In genomic region chr16:21188345-21188744, GRCm38 (mm10) we compare ENCODE assay signal across 18 mouse cellular contexts. TPM values are rescaled to one million over a fixed set of nuclear protein-coding genes. Genes with fewer than 3 reads are reported as not detected.
DNase-seq lines count a peak whose midpoint lies in the region; ATAC-seq and TF ChIP-seq lines count a peak whose summit lies in the region.
"Had no signal": no experiment of that assay in that cellular context is flagged by ENCODE, and none has a peak within 500 bp of the region (broad histone marks: within the 10 kb centered on the region; RNA-seq: fewer than 3 reads in every experiment).

No protein-coding gene starts in this region.

- H3K27ac ChIP-seq in gastrocnemius, adult 2 months, result no peak overlapping the region
- H3K27ac ChIP-seq in liver, embryonic 11.5 days (ENCODE audit: low read depth, low read length), result no peak overlapping the region
- H3K27ac ChIP-seq in liver, embryonic 12.5 days, result no peak overlapping the region
- H3K27ac ChIP-seq: forebrain, embryonic 12.5 days; heart, embryonic 10.5 days; liver, embryonic 15.5 days; macrophage had no signal

- intact Hi-C loops in gastrocnemius, adult 2 months (cut with DNase I), result no loop called here

- no peak overlapping the region for H3K9ac ChIP-seq in liver, embryonic 11.5 days (ENCODE audit: low read depth, low read length)
- H3K9ac ChIP-seq in liver, embryonic 12.5 days, result no peak overlapping the region
- H3K9ac ChIP-seq: forebrain, embryonic 12.5 days; liver, embryonic 15.5 days had no signal

- no peaks in the 10 kb centered on the region for H3K9me3 ChIP-seq in liver, embryonic 11.5 days (ENCODE audit: control insufficient read depth, low read length)
- H3K9me3 ChIP-seq in liver, embryonic 12.5 days (replicated peaks), result no peaks in the 10 kb centered on the region
- H3K9me3 ChIP-seq: forebrain, embryonic 12.5 days; heart, embryonic 10.5 days; liver, embryonic 15.5 days had no signal

- CTCF ChIA-PET in Patski (lab: Charles Lee), result no interaction called here

- no peak overlapping the region for H3K4me3 ChIP-seq in gastrocnemius, adult 2 months
- H3K4me3 ChIP-seq in liver, embryonic 11.5 days (ENCODE audit: low read depth, low read length), result no peak overlapping the region
- H3K4me3 ChIP-seq in liver, embryonic 12.5 days, result no peak overlapping the region
- H3K4me3 ChIP-seq: forebrain, embryonic 12.5 days; heart, embryonic 10.5 days; liver, embryonic 15.5 days had no signal

- no peaks in the 10 kb centered on the region for H3K4me1 ChIP-seq in liver, embryonic 11.5 days (replicated peaks; ENCODE audit: control insufficient read depth, insufficient read depth, low read length)
- no peaks in the 10 kb centered on the region for H3K4me1 ChIP-seq in liver, embryonic 12.5 days
- H3K4me1 ChIP-seq: heart, embryonic 10.5 days; liver, embryonic 15.5 days had no signal

- in situ Hi-C loops in Patski (cut with MboI; ENCODE audit: low pct_unique_long_range_greater_than_20kb), result loop anchor here (10.0 kb wide), 2 partner anchors 274 to 384 kb away; no protein-coding TSS in a partner anchor

- TF ChIP-seq CTCF in gastrocnemius, adult 2 months (IDR thresholded peaks at IDR 0.05), result peak; percentile 19; the same call in 1 of the 2 replicates
- TF ChIP-seq CTCF in Patski (IDR thresholded peaks at IDR 0.05), result peak; percentile 52

- no peak for ATAC-seq in liver, embryonic 11.5 days (replicated peaks; ENCODE audit: low FRiP score)
- ATAC-seq in liver, embryonic 12.5 days, result no peak
- no peak for ATAC-seq in Patski

- H3K36me3 ChIP-seq in liver, embryonic 11.5 days (ENCODE audit: control insufficient read depth, insufficient read depth, low read length), result no peaks in the 10 kb centered on the region
- no peaks in the 10 kb centered on the region for H3K36me3 ChIP-seq in liver, embryonic 12.5 days
- H3K36me3 ChIP-seq: forebrain, embryonic 12.5 days; heart, embryonic 10.5 days; liver, embryonic 15.5 days had no signal

- no peak for DNase-seq in gastrocnemius, adult 2 months
- no peak for DNase-seq in gastrocnemius, postnatal 10 days
- DNase-seq in liver, embryonic 11.5 days (ENCODE audit: low spot score), result peak; percentile 15
- DNase-seq in A20 (ENCODE audit: low read depth, low spot score) (peak; percentile 14), Patski (ENCODE audit: low read depth, low spot score) (no peak)
- DNase-seq in spleen, postnatal 4 days (ENCODE audit: low spot score in 2 of 2), result no peak
- no peak for DNase-seq in retina, embryonic 14.5 days (ENCODE audit: low spot score)
- DNase-seq: heart, postnatal 36 days; kidney, postnatal 10 days; left cerebral cortex, postnatal 4 days; midbrain, embryonic 14.5 days; thymus, adult 2 months had no signal

- H3K4me2 ChIP-seq in liver, embryonic 11.5 days, result no peak overlapping the region
- no peak overlapping the region for H3K4me2 ChIP-seq in liver, embryonic 12.5 days
- H3K4me2 ChIP-seq: forebrain, embryonic 12.5 days; liver, embryonic 15.5 days had no signal

- 77% methylated on average over 3 of the region's 3 CpGs for WGBS in liver, embryonic 11.5 days
- WGBS in liver, embryonic 12.5 days (ENCODE audit: insufficient replicate concordance), result 78% methylated on average over 3 of the region's 3 CpGs

- no peaks in the 10 kb centered on the region for H3K27me3 ChIP-seq in liver, embryonic 11.5 days (replicated peaks; ENCODE audit: control insufficient read depth, insufficient read depth, low read length)
- no peaks in the 10 kb centered on the region for H3K27me3 ChIP-seq in liver, embryonic 12.5 days (replicated peaks)
- H3K27me3 ChIP-seq in Patski, result peaks cover 10% of the 10 kb centered on the region
- H3K27me3 ChIP-seq: forebrain, embryonic 12.5 days had no signal

- POLR2A ChIA-PET in Patski (lab: Charles Lee), result no interaction called here

RNA-seq across cellular contexts. Expression of gene Ephb3, which starts 16.2 kb away (rescaled TPM):
- under 1 TPM; 0.59 to 0.84 TPM for total RNA-seq in gastrocnemius, adult 2 months (2021)
- total RNA-seq in gastrocnemius, postnatal 10 days (2021), result 10 to 100 TPM in 1 of 2 experiments, 1 to 10 TPM in 1; 6.1 to 11.8 TPM
- polyA plus RNA-seq in liver, embryonic 11.5 days (2014; fragmentation: Nextera tagmentation; extraction: Ambion mirVana), result 6.0 and 6.6 TPM in 2 replicates
- polyA plus RNA-seq in liver, embryonic 12.5 days (2016; fragmentation: Nextera tagmentation; extraction: Ambion mirVana), result 2.5 and 3.0 TPM in 2 replicates
- polyA plus RNA-seq in Patski (2021), result 6.3 TPM

RNA-seq across cellular contexts. Expression of gene Teddm3, which starts 34.5 kb away (rescaled TPM):
- not detected for total RNA-seq in gastrocnemius, adult 2 months (2021)
- total RNA-seq in gastrocnemius, postnatal 10 days (2021), result not detected
- polyA plus RNA-seq in liver, embryonic 11.5 days (2014; fragmentation: Nextera tagmentation; extraction: Ambion mirVana), result not detected in 2 replicates
- not detected in 2 replicates for polyA plus RNA-seq in liver, embryonic 12.5 days (2016; fragmentation: Nextera tagmentation; extraction: Ambion mirVana)
- polyA plus RNA-seq in Patski (2021), result not detected
- total RNA-seq: gastrocnemius, adult 8-10 months; heart, postnatal 36 days had no signal
- polyA plus RNA-seq: forebrain, embryonic 12.5 days; heart, embryonic 10.5 days; liver, embryonic 15.5 days; macrophage; midbrain, embryonic 14.5 days had no signal

Comparison
In these comparisons a context has a peak if more than half of its experiments do, and no peak if none do; other contexts are left out.
1. DNase-seq: peak in liver, embryonic 11.5 days (single experiment) and A20 (single experiment); none in gastrocnemius, adult 2 months (single experiment), gastrocnemius, postnatal 10 days (single experiment), Patski (single experiment), spleen, postnatal 4 days (0 of 2) and retina, embryonic 14.5 days (single experiment).